Mouse (Mus musculus): ENCODE results near the gene Zfp81.
"Not testable (repeated sequence)": the region's sequence is repeated elsewhere in the genome, so short reads cannot be mapped to it uniquely, and the experiment has no call there.

Gene Zfp81

GRCm38 (mm10) chr17:33358411-33359384 lies at the start of gene Zfp81:
TSS of gene Zfp81 (minus strand) at chr17:33358878.
- peak; percentile 85 for DNase-seq (ENCODE audit: low read depth)

GRCm38 (mm10) chr17:33394182-33395034 lies 35.7 kb upstream of the Zfp81 start, which contains the start of gene Zfp101:
TSS of gene Zfp101 (minus strand) at chr17:33394641.
- peak; percentile 93 for DNase-seq (ENCODE audit: low read depth)

GRCm38 (mm10) chr17:33392271-33392670 lies 33.6 kb upstream of the Zfp81 start:
- DNase-seq (ENCODE audit: low read depth) = no peak

- no peak for DNase-seq (ENCODE audit: low read depth)
These were observed 27.0 kb upstream of the Zfp81 start for GRCm38 (mm10) chr17:33385705-33386104.

GRCm38 (mm10) chr17:33372795-33373194 lies 14.1 kb upstream of the Zfp81 start:
- no peak for DNase-seq (ENCODE audit: low read depth)

- no peak for DNase-seq (ENCODE audit: low read depth)
These were observed 5.7 kb downstream of the Zfp81 start for GRCm38 (mm10) chr17:33352981-33353380.

GRCm38 (mm10) chr17:33289876-33290149 lies 68.9 kb downstream of the Zfp81 start:
- DNase-seq (ENCODE audit: low read depth) = not testable (repeated sequence)

GRCm38 (mm10) chr17:33289039-33289875 lies 69.4 kb downstream of the Zfp81 start, which contains the start of gene Zfp955b:
TSS of gene Zfp955b (plus strand) at chr17:33289544.
- not testable (repeated sequence) for DNase-seq (ENCODE audit: low read depth)

Measured in c-Kit-positive CD71-positive TER-119-negative erythroid progenitor cells, embryonic 14.5 days (primary cell).